Mouse (Mus musculus) lung, postnatal 4 days (tissue): Measurements from ENCODE around the gene Mogat1.
"Not testable (repeated sequence)": the region's sequence is repeated elsewhere in the genome, so short reads cannot be mapped to it uniquely, and the experiment has no call there.

Experiments used
- DNase-seq, 2 experiments: peaks; one replicate each; pipeline ENCODE4 v3.0.0; 2021

Gene Mogat1

DNA sequence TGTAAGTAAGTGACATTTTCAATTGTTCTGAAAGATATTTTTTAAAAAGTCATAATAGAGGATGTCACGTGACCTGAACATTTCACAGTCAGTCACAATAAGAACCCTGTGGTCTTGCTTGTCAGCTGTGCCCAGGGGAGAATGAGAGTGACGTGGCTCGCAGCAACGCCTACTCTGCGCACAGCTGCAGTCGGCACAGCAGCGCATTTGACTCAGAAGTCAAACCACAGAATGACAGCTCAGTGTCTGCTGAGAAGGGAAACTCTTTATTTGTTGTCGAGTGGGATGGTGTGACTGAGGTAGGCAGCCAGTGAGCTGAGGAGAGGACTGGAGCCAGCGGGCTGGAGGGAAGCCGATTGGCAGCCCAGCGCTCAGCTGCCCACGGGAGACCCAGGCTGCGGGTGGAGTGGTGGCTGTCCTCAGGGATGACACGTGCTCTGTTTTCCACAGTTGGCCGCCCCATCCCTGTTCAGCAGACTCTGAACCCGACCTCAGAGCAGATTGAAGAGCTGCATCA, 26.8 kb downstream of the Mogat1 start:
- peak; percentile 62 to 73 for DNase-seq

DNA sequence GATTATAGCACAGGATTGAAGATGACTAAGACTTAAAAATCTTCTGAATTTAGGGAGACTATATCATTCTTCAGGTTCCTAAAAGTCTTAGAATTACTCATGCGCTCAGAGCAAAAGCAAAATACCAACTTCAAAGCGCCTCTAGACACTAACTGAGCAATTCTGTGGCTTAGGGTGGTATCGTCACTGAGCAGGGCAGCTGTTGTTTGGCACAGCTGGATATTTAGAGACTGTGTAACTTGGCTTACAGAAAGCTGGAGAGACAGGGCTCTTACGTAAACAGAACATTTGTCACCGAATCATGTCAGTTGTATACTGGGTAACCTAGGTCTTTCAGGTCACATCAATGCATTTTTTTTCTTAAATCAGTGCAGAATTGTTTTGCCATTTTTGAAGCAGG, 27.6 kb downstream of the Mogat1 start:
- DNase-seq, result no peak

DNA sequence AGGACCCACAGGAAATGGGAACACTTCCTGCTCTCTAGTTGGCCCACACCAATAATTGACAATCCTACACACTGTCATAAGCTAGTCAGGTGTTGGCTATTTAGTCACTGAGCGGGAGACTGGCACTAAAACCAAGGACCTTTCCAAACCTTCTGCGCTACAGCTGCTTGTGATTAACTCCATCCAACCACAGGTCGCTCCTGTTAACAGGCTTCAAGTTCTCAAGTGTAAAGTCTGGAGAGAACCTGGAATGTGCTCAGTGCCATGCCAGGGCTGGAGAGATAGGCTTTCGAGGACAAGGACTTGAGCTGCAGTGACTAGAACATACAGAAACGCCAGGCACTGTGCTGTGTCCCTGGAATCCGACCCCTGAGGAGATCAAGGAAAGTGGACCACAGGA, 28.4 kb downstream of the Mogat1 start:
- no peak for DNase-seq

DNA sequence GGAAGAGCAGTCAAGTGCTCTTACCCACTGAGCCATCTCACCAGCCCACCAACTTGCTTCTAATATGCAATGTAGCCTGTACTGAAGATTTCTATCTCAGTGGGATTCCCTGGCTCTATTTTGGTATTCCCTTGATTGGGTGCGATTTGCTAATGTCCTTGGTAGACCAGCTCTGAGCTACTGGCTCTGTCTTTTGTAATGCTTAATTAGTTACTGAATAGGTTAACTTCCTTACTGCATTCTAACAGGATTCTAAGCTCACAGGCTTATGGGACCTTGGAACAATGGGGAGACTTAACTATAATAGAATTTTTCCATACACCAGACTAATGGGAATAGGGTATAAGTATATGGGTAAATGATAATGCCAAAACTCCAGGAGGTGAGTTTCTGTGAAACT, 32.8 kb downstream of the Mogat1 start:
- DNase-seq, result not testable (repeated sequence)

DNA sequence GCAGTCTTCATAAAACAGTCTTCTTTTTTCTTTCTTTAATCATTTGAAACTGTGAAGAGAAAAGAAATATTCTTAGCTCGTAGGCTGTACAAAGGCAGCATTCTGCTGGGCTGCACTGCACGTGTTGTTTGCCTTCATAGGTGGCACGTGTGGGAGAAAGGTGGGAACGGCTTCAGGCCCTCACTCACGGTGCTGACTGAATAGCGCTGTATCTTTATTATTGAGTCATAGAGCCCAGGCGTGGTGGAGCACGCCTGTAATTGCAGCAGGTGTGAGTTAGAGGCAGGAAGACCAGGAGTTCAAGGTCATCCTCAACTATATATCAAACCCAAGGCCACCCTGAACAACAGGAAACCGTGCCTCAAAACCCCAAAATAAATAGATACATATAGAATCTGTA, 35.5 kb downstream of the Mogat1 start:
- no peak for DNase-seq

DNA sequence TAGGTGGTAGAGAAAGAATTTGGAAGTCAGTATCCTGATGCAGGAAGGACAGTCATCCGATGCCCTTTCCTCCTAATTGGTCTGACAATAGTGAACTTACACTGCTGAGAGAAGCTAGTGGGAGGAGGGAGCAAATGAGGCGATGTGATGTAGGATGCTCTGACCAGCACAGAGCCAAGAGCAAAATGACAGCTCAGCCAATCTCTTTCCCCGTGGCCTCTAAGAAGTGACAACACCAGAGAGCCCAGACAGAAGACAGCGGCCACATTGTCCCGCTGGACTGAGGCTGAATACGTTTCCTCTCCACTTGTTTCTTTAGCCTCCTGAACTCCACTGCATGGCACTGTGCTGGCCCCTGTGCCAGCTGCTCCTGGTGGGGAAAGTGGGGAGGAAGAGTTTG, 38.2 kb downstream of the Mogat1 start:
- DNase-seq, result no peak

DNA sequence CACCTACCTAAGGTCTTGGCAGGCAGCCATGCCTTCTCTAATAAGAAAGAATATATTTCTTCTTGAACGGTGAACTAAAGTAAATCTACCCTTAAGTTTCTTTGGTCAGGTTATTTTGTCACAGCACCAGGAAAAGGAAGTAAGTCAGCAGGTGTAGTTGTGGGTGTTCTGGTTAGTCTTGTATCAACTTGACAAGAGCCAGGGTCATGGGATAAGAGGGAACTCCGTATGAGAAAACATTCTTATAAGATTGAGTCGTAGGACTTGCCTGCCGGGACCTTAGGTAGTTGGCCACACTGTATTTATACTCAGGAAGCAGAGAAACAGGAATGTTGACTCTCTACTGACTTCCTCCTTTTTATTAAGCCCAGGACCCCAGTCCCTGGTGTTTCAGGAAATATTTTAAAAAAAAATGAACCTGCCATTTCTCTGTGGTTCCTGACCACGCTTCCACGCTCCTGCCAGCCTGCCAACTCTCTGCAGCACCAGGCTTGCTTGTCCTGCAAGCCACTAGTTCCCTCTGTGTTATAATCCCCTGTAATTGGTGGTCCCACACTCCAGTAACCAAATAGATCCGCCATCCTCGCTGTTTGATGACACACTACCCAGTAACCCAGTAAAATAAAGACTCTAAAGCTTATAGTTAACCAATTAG, 43.3 kb downstream of the Mogat1 start:
- no peak for DNase-seq

DNA sequence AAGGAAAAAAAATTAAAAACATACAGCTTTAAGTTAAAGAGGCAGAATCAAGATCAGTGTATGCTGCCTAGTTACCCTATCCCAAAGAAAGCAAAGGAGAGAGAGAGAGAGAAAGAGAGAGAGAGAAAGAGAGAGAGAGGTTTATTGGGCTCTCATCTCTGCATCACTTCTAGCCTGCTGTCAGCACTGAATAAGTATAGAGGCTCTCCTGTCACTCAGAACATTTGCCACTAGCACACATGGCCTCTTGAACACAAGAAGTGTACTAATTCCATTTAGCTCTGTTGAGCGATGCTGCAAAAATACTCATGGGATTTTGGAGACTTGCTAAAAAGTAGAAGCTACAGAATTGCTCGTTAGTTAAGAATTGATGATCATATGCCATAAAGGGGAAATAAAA, 56.2 kb downstream of the Mogat1 start:
- DNase-seq, result no peak

DNA sequence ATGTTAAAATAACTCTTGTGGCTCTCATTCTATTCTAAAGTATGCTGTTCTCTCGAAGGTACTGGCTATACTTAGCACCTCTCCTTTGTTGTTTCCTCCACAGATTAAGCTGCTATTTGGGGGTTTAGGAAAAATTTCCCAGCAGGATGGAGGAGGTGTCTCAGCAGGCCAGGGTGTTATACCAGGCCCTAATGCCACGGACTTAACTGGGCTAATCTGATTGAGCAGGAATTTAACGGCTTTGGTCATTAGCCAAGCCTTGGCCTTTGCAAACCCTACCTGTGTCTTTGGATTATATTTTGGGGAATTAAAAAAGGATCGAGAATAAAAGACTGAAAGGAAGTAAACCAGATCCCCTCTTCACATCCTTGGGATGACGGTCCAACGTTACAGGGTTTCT, 56.6 kb downstream of the Mogat1 start:
- DNase-seq, result no peak

DNA sequence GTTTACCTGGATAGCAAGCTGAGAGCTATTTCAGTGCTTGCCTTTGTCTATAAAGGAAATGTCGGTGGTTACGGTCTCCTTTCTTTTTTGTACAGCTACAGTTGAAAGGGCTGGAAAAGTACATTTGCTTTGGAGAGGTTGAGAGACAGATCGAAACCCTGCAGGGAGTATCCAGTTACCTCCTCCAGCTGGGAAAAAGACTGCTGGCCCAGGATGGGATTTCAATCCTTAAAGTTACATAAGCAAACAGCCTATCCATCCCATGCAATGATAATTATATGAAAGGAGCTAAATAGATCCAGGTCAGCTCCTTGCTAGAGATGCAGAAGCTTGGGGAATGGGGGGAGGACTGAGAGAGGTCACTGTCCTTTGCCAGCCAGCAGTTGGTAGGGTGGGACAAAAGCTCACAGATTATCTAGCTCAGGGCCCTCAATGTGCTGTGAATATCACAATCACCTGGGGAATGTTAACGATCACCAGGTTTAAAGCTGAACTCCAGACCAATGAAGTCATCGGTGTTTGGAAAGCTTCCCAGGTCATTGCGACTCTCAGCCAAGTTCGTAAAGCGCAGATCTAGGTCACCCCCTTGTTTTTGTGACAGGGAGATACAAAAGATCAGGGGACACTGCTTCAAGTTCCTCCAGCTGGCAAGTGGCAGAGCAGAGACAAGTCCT, 57.2 kb downstream of the Mogat1 start:
- DNase-seq, result no peak

DNA sequence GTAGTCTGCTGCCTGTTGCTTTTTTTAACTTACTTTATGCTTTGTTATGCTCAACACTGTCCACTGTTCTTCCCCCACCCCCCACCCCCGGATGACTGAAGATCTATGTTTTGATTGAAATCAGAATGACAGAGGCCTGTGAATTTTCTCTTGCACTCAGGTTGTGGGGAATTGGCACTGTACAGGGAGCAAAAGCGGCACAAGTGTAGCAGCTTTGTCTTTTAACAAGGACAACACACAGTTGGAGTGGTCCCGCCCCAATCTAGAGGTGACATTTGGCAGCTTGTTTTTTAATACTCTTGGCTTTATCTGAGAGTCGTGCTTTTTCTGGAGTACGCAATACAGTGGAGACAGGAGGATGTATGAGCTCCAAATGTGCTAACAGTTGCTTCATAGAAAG, 58.8 kb downstream of the Mogat1 start:
- peak in 1 of 2 experiments; percentile 23 for DNase-seq

DNA sequence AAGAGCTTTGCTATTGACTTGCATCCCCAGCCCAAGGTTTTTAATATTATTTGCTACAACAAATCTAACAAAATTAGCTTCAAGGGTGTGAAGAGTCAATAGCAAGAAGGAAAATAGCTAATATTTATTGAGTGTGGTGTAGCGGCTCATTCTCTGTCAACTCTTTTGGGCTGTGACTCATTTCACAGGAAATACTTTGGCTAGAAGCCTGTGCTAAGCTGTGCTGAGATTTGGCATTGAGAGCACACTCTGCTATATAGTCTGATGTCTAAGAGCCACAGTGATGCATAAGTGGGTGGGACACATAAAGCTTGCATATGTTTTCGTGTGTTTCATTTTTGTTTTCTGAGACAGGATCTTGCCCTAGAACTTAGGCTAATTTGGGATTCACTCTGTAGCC, 74.3 kb downstream of the Mogat1 start:
- no peak for DNase-seq

DNA sequence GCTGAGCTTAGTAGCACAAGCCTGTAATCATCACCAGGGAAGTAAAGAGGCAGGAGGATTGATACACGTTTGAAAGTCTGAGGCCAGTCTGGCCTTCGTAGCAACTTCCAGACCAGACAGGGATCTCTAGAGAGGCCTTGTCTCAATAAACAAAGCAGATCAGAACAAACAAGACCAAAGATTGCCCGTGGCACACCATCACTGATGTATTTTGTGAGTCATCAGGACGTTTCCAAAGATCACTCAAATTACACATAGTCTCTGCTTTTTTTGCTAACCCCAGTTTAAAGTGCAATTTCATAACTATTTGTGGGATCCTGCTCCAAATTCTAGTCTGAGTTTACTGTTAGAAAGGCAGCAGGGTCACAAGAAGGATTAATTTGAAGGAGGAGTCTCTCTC, 76.2 kb downstream of the Mogat1 start:
- no peak for DNase-seq
